Mouse (Mus musculus) myocyte (in vitro differentiated cells): ENCODE measurements at regions not wholly inside any gene's neighbourhood (a gene's known extent, or its start where the extent isn't known, plus 50 kb on each side); places are given as distances from the start of the nearest gene placed in this dataset.

Experiments
- MAX ChIP-seq: IDR thresholded peaks from one replicate; pipeline ENCODE4 v1.6.1; 2011; ENCODE audit warnings: low read depth, mild to moderate bottlenecking, control low read depth
- TCF12 ChIP-seq: IDR thresholded peaks from one replicate; pipeline ENCODE4 v1.6.1; 2011; ENCODE audit warnings: mild to moderate bottlenecking, control low read depth; ENCODE audit not compliant: poor library complexity, insufficient read depth, severe bottlenecking

DNA sequence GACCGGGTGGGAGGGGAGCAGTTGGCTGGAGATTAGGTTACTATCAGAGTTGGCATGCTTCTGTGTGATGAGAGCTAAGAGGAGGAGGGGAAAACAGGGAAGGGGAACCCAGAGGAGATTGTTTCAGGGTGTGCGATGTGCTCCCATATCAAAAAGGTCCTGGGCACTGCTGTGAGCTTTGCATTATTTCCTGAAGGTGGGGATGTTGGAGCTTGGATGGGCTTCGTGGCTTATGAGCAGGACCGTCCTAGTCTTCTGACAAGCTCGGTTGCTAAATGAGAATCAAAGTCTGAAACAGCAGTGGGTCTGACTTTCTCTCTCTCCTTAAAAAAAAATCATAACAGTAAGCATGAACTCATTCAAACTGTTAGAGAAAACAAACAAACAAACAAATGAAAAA, 125.4 kb upstream of the Ralgapa2 start:
- no peak for TF ChIP-seq MAX
- TF ChIP-seq TCF12: no peak
